Mouse (Mus musculus) lung, postnatal 36 days (tissue): ENCODE data around the gene Snx17.
A peak's percentile ranks its signal among the peaks of the same experiment; 100 is the strongest.

Source experiments
- DNase-seq: peaks from one replicate; pipeline ENCODE4 v3.0.0; 2022; ENCODE audit warnings: mixed read lengths

The Snx17 gene

GRCm38 (mm10) chr5:31240637-31241521 is 47.9 kb downstream of the Snx17 start, which contains the start of the genes Nrbp1 and Gm9970:
Nrbp1 (plus strand) TSS chr5:31240864.
Gm9970 (minus strand) TSS chr5:31241232.
- DNase-seq: peak; percentile 98

GRCm38 (mm10) chr5:31241522-31242034 is 48.6 kb downstream of the Snx17 start:
- DNase-seq: no peak

- DNase-seq: no peak
Observed at GRCm38 (mm10) chr5:31242191-31242590, 49.2 kb downstream of the Snx17 start.
